Mouse (Mus musculus) heart, postnatal 0 days (tissue): Measurements from ENCODE around the gene Rtl5. TPM values are rescaled to one million over a fixed set of nuclear protein-coding genes. Genes with fewer than 3 reads are reported as not detected.

ENCODE experiments used
- ATAC-seq: fragments of 200-750 bp; cut with Nextera tagmentation; 2 replicates; pipeline ENCODE4 v1.8.0; 2017; ENCODE audit warnings: low read depth, moderate number of reproducible peaks, moderate library complexity; ENCODE audit not compliant: insufficient read depth
- DNase-seq: peaks from one replicate; pipeline ENCODE4 v3.0.0-alpha.2; 2016; ENCODE audit warnings: low spot score
- H3K27ac ChIP-seq: fragments of 300-500 bp; sonication (generic); 2 replicates; pipeline ENCODE4 v1.5.1; 2014; ENCODE audit warnings: low read depth, mild to moderate bottlenecking
- H3K27me3 ChIP-seq: fragments of 300-500 bp; sonication (generic); 2 replicates; pipeline ENCODE4 v1.6.1; 2014; ENCODE audit warnings: low read length, mixed read lengths; ENCODE audit not compliant: control insufficient read depth, insufficient read depth
- H3K36me3 ChIP-seq: fragments of 300-500 bp; sonication (generic); replicated peaks from 2 replicates; pipeline ENCODE4 v1.6.1; 2014; ENCODE audit warnings: low read length, mixed read lengths; ENCODE audit not compliant: control insufficient read depth, insufficient read depth
- H3K4me1 ChIP-seq: fragments of 300-500 bp; sonication (generic); 2 replicates; pipeline ENCODE4 v1.6.1; 2014; ENCODE audit warnings: antibody characterized with exemption; ENCODE audit not compliant: control insufficient read depth, insufficient read depth
- H3K4me2 ChIP-seq: fragments of 300-500 bp; sonication (generic); 2 replicates; pipeline ENCODE4 v1.6.1; 2014; ENCODE audit warnings: low read depth, mild to moderate bottlenecking, low read length, moderate library complexity
- H3K4me3 ChIP-seq: fragments of 300-500 bp; sonication (generic); 2 replicates; pipeline ENCODE4 v1.5.1; 2014; ENCODE audit warnings: low read depth, low read length
- H3K9ac ChIP-seq: fragments of 300-500 bp; sonication (generic); replicated peaks from 2 replicates; pipeline ENCODE4 v1.6.1; 2014; ENCODE audit warnings: low read depth, low read length, mixed read lengths
- H3K9me3 ChIP-seq: fragments of 300-500 bp; sonication (generic); replicated peaks from 2 replicates; pipeline ENCODE4 v1.6.1; 2016; ENCODE audit warnings: low read length; ENCODE audit not compliant: control insufficient read depth
- CTCF ChIP-seq: IDR thresholded peaks from 2 replicates; pipeline ENCODE4 v1.5.1; 2016; ENCODE audit warnings: antibody characterized with exemption, control low read depth, low read depth
- EP300 ChIP-seq: IDR thresholded peaks from 2 replicates; pipeline ENCODE4 v1.6.1; 2016; ENCODE audit warnings: antibody characterized with exemption, low read depth
- WGBS: fragments of 180-500 bp; shearing (Covaris S2); extraction: QIAGEN DNeasy Blood & Tissue Kit; methylation state at CpG from one replicate; pipeline ENCODE4 v1.1.7; 2014; 5-methylcytosine and 5-hydroxymethylcytosine counted together
- polyA plus RNA-seq: library from polyadenylated mRNA; unstranded; fragments of >200 nt; fragmentation: Nextera tagmentation; extraction: Ambion mirVana; gene quantifications from 2 replicates; pipeline ENCODE4 v1.2.1, GENCODE M21; 2015
- total RNA-seq: library from RNA; depleted of rRNA; stranded (reverse); fragments of >200 nt; gene quantifications from 2 replicates; pipeline ENCODE4 v1.2.3, GENCODE M21; 2014; ENCODE audit warnings: low replicate concordance

The Rtl5 gene
- total and polyA plus RNA-seq, 2 experiments from 2014 or later = 0.04 to 0.59 TPM

- Histone ChIP-seq H3K27ac (no peak overlapping the region), H3K9me3 (no peaks in the 10 kb centered on the region), H3K27me3 (no peaks in the 10 kb centered on the region), H3K9ac (no peak overlapping the region), H3K36me3 (no peaks in the 10 kb centered on the region), H3K4me2 (no peak overlapping the region), H3K4me3 (no peak overlapping the region), H3K4me1 (no peaks in the 10 kb centered on the region)
- DNase-seq (no peak), ATAC-seq (no peak)
- 71% methylated on average over 3 of the region's 3 CpGs for WGBS
- TF ChIP-seq EP300 = no peak
- TF ChIP-seq CTCF = no peak
Measured at GRCm38 (mm10) chrX:102036866-102037361, 34.2 kb downstream of the Rtl5 start.

- Histone ChIP-seq H3K4me1 (no peaks in the 10 kb centered on the region), H3K27ac (no peak overlapping the region), H3K9me3 (no peaks in the 10 kb centered on the region), H3K36me3 (no peaks in the 10 kb centered on the region), H3K27me3 (no peaks in the 10 kb centered on the region), H3K4me3 (no peak overlapping the region), H3K4me2 (no peak overlapping the region), H3K9ac (no peak overlapping the region)
- ATAC-seq (no peak), DNase-seq (no peak)
- TF ChIP-seq EP300 (no peak), CTCF (no peak)
- WGBS = 52% methylated on average over 3 of the region's 3 CpGs
Measured at GRCm38 (mm10) chrX:102035671-102036070, 35.4 kb downstream of the Rtl5 start.

GRCm38 (mm10) chrX:102033566-102033965 lies 37.5 kb downstream of the Rtl5 start:
- H3K4me3 ChIP-seq = no peak overlapping the region
- H3K9ac ChIP-seq = no peak overlapping the region
- H3K9me3 ChIP-seq = no peaks in the 10 kb centered on the region
- TF ChIP-seq CTCF = no peak
- TF ChIP-seq EP300 = no peak
- H3K27me3 ChIP-seq = no peaks in the 10 kb centered on the region
- H3K4me1 ChIP-seq = no peaks in the 10 kb centered on the region
- ATAC-seq (no peak), DNase-seq (no peak)
- no peak overlapping the region for H3K4me2 ChIP-seq
- H3K36me3 ChIP-seq = no peaks in the 10 kb centered on the region
- WGBS = 76% methylated on average over 2 of the region's 2 CpGs
- H3K27ac ChIP-seq = no peak overlapping the region

GRCm38 (mm10) chrX:102032431-102032830 lies 38.7 kb downstream of the Rtl5 start:
- H3K27ac ChIP-seq = no peak overlapping the region
- no peak for DNase-seq
- 40% methylated on average over 8 of the region's 8 CpGs for WGBS
- H3K9ac ChIP-seq = no peak overlapping the region
- no peaks in the 10 kb centered on the region for H3K36me3 ChIP-seq
- no peaks in the 10 kb centered on the region for H3K27me3 ChIP-seq
- H3K4me3 ChIP-seq = no peak overlapping the region
- no peaks in the 10 kb centered on the region for H3K4me1 ChIP-seq
- H3K4me2 ChIP-seq = no peak overlapping the region
- TF ChIP-seq EP300 = no peak
- no peak for TF ChIP-seq CTCF
- ATAC-seq = no peak
- no peaks in the 10 kb centered on the region for H3K9me3 ChIP-seq

DNA sequence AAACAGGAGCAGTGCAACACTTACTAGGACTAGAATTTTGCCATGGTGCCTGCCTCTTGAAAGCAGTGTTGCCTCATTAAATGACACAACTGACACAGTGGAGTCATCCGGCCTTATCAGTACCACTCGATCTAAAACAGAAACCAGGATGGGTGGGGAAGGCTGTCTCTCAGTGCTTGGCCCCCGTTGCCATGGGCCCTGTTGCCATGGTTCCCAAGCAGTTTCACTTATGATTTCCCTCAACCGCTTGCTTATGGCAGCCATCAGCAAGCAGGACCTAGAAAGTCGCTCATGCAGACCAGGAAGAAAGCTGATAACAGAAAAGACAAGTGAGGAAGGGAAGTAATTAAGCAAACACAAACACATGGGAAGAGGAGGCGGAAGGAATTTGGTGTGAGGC lies 39.3 kb downstream of the Rtl5 start:
- Histone ChIP-seq H3K4me3 (no peak overlapping the region), H3K27ac (no peak overlapping the region), H3K27me3 (no peaks in the 10 kb centered on the region), H3K4me2 (no peak overlapping the region), H3K4me1 (no peaks in the 10 kb centered on the region), H3K36me3 (no peaks in the 10 kb centered on the region), H3K9me3 (no peaks in the 10 kb centered on the region), H3K9ac (no peak overlapping the region)
- TF ChIP-seq CTCF (no peak), EP300 (no peak)
- no peak for DNase-seq
- WGBS = 32% methylated on average over 6 of the region's 6 CpGs
- no peak for ATAC-seq

- Histone ChIP-seq H3K4me2 (no peak overlapping the region), H3K4me1 (peaks cover 4% of the 10 kb centered on the region; the same call in 1 of the 2 replicates), H3K9ac (no peak overlapping the region), H3K27me3 (no peaks in the 10 kb centered on the region), H3K27ac (no peak overlapping the region), H3K4me3 (no peak overlapping the region), H3K9me3 (no peaks in the 10 kb centered on the region), H3K36me3 (no peaks in the 10 kb centered on the region)
- ATAC-seq = no peak
- DNase-seq = no peak
- WGBS = 62% methylated on average over 3 of the region's 3 CpGs
- no peak for TF ChIP-seq EP300
- TF ChIP-seq CTCF = no peak
Measured at GRCm38 (mm10) chrX:102024976-102025375, 46.1 kb downstream of the Rtl5 start.
